ENCODE assay signal across 7 mouse cellular contexts in the genomic region with DNA sequence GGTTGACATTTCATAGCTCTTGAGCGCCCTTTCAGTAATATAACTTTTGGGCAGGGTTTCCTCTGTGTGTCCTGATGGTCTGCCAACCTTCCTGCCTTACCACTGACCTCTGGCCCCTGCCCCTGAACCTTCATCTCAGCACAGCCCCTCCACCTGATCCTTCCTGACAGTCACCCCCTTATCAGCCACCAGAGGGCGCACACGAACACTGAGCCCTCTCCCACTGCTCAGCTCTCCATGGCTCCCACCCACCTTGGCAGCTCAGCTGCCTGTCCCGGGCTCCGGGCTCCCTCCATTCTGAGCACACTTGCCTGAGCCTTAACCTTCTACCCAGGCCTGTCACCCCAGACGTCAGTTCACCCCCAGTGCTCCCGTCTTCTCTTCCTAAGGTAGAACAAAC. TPM values are rescaled to one million over a fixed set of nuclear protein-coding genes. Genes with fewer than 3 reads are reported as not detected.
A peak's percentile ranks its signal among the peaks of the same experiment; 100 is the strongest.
DNase-seq lines count a peak whose midpoint lies in the region; ATAC-seq and TF ChIP-seq lines count a peak whose summit lies in the region.

No protein-coding gene starts in this region.

- 6% methylated on average over 7 of the region's 7 CpGs for WGBS in neural tube, embryonic 15.5 days
- 2% methylated on average over 7 of the region's 7 CpGs for WGBS in lung, embryonic 16.5 days
- under 1% methylated on average over 7 of the region's 7 CpGs for WGBS in stomach, embryonic 14.5 days

- no peak overlapping the region for H3K27ac ChIP-seq in neural tube, embryonic 15.5 days (replicated peaks)
- H3K27ac ChIP-seq in cortical plate, adult 2 months (ENCODE audit: insufficient read depth, low read length), result no peak overlapping the region
- H3K27ac ChIP-seq in lung, embryonic 16.5 days (ENCODE audit: low read length), result peak overlapping the region; percentile 92
- no peak overlapping the region for H3K27ac ChIP-seq in stomach, embryonic 14.5 days (ENCODE audit: low read length)

- peaks cover 43% of the 10 kb centered on the region for H3K27me3 ChIP-seq in neural tube, embryonic 15.5 days (replicated peaks)
- H3K27me3 ChIP-seq in lung, embryonic 16.5 days (ENCODE audit: control insufficient read depth, insufficient read depth, low read depth, low read length), result peaks cover 17% of the 10 kb centered on the region
- peaks cover 9% of the 10 kb centered on the region; the same call in 1 of the 2 replicates for H3K27me3 ChIP-seq in stomach, embryonic 14.5 days (ENCODE audit: control insufficient read depth, insufficient read depth, low read length)

- TF ChIP-seq CTCF in cortical plate, adult 2 months (IDR thresholded peaks at IDR 0.05; ENCODE audit: extremely low read depth, insufficient read depth, low read length), result peak; percentile 82

- H3K4me1 ChIP-seq in neural tube, embryonic 15.5 days, result peaks cover 39% of the 10 kb centered on the region
- H3K4me1 ChIP-seq in cortical plate, adult 2 months (ENCODE audit: control insufficient read depth, insufficient read depth, low read length), result no peaks in the 10 kb centered on the region; the same call in 1 of the 2 replicates
- peaks cover 21% of the 10 kb centered on the region for H3K4me1 ChIP-seq in lung, embryonic 16.5 days (replicated peaks; ENCODE audit: control insufficient read depth, insufficient read depth, low read length)
- H3K4me1 ChIP-seq in stomach, embryonic 14.5 days (ENCODE audit: control insufficient read depth, insufficient read depth, low read length), result peaks cover 15% of the 10 kb centered on the region

- H3K36me3 ChIP-seq in neural tube, embryonic 15.5 days, result no peaks in the 10 kb centered on the region
- H3K36me3 ChIP-seq in lung, embryonic 16.5 days (ENCODE audit: control insufficient read depth, insufficient read depth, low read length), result no peaks in the 10 kb centered on the region
- H3K36me3 ChIP-seq in stomach, embryonic 14.5 days (ENCODE audit: control insufficient read depth, insufficient read depth, low read length), result no peaks in the 10 kb centered on the region

- TF ChIP-seq POLR2A in cortical plate, adult 2 months (IDR thresholded peaks at IDR 0.05; ENCODE audit: extremely low read depth, insufficient read depth, low read length), result no peak

- no peak overlapping the region for H3K4me3 ChIP-seq in neural tube, embryonic 15.5 days (replicated peaks)
- no peak overlapping the region for H3K4me3 ChIP-seq in cortical plate, adult 2 months (ENCODE audit: insufficient read depth, low read length)
- peak overlapping the region; percentile 44 for H3K4me3 ChIP-seq in lung, embryonic 16.5 days (ENCODE audit: low read length)
- no peak overlapping the region for H3K4me3 ChIP-seq in stomach, embryonic 14.5 days (ENCODE audit: low read depth, low read length)

- H3K9ac ChIP-seq in neural tube, embryonic 15.5 days (replicated peaks), result no peak overlapping the region
- peak overlapping the region; percentile 14; the same call in 1 of the 2 replicates for H3K9ac ChIP-seq in lung, embryonic 16.5 days (ENCODE audit: low read length)
- H3K9ac ChIP-seq in stomach, embryonic 14.5 days (replicated peaks; ENCODE audit: low read depth, low read length), result no peak overlapping the region

- ATAC-seq in neural tube, embryonic 15.5 days (ENCODE audit: low FRiP score), result no peak
- ATAC-seq in lung, embryonic 16.5 days (ENCODE audit: low read depth), result no peak
- no peak for ATAC-seq in stomach, embryonic 14.5 days (ENCODE audit: insufficient number of reproducible peaks, insufficient read depth, low FRiP score, low read depth)

- H3K4me2 ChIP-seq in neural tube, embryonic 15.5 days, result no peak overlapping the region
- H3K4me2 ChIP-seq in lung, embryonic 16.5 days (ENCODE audit: low read depth, low read length), result peak overlapping the region; percentile 55
- peak overlapping the region; percentile 27; the same call in 1 of the 2 replicates for H3K4me2 ChIP-seq in stomach, embryonic 14.5 days (replicated peaks; ENCODE audit: low read depth, low read length)

- H3K9me3 ChIP-seq in neural tube, embryonic 15.5 days (replicated peaks), result no peaks in the 10 kb centered on the region
- H3K9me3 ChIP-seq in lung, embryonic 16.5 days (ENCODE audit: control insufficient read depth, low read length), result no peaks in the 10 kb centered on the region
- H3K9me3 ChIP-seq in stomach, embryonic 14.5 days (ENCODE audit: control insufficient read depth, low read depth, low read length), result no peaks in the 10 kb centered on the region

- DNase-seq in neural tube, embryonic 10.5 days (ENCODE audit: extremely low spot score, low spot score), result peak; percentile 62
- DNase-seq in adrenal gland, adult 2 months, result peak; percentile 62
- DNase-seq in induced T-regulatory cell, adult 2 months (ENCODE audit: low read depth), result peak; percentile 87

RNA-seq across cellular contexts. Expression of a gene that starts 2.1 kb away (rescaled TPM):
- 4.1 and 7.9 TPM in 2 replicates for polyA plus RNA-seq in neural tube, embryonic 15.5 days (2015; fragmentation: Nextera tagmentation; extraction: Ambion mirVana)
- total RNA-seq in adrenal gland, adult 2 months (2021), result under 1 TPM; 0.41 to 0.92 TPM
- polyA plus RNA-seq in adrenal gland, adult 2 months (2012; rRNA removed), result 0.52 and 0.72 TPM in 2 replicates
- 0.15 and 0.17 TPM in 2 replicates for polyA plus RNA-seq in cortical plate, adult 2 months (2012; rRNA removed)
- polyA plus RNA-seq in lung, embryonic 16.5 days (2015; fragmentation: Nextera tagmentation; extraction: Ambion mirVana), result 29.3 and 32.9 TPM in 2 replicates
- 21.6 and 25.2 TPM in 2 replicates for polyA plus RNA-seq in stomach, embryonic 14.5 days (2014; fragmentation: Nextera tagmentation; extraction: Ambion mirVana)

RNA-seq across cellular contexts. Expression of a gene that starts 3.5 kb away (rescaled TPM):
- polyA plus RNA-seq in neural tube, embryonic 15.5 days (2015; fragmentation: Nextera tagmentation; extraction: Ambion mirVana), result 116 and 124 TPM in 2 replicates
- total RNA-seq in adrenal gland, adult 2 months (2021), result 10 to 100 TPM; 34.3 to 44.6 TPM
- polyA plus RNA-seq in adrenal gland, adult 2 months (2012; rRNA removed), result 71.0 and 72.8 TPM in 2 replicates
- 414 and 443 TPM in 2 replicates for polyA plus RNA-seq in cortical plate, adult 2 months (2012; rRNA removed)
- polyA plus RNA-seq in lung, embryonic 16.5 days (2015; fragmentation: Nextera tagmentation; extraction: Ambion mirVana), result 41.0 and 43.1 TPM in 2 replicates
- polyA plus RNA-seq in stomach, embryonic 14.5 days (2014; fragmentation: Nextera tagmentation; extraction: Ambion mirVana), result 50.1 and 51.4 TPM in 2 replicates

RNA-seq across cellular contexts. Expression of a gene that starts 22.5 kb away (rescaled TPM):
- polyA plus RNA-seq in neural tube, embryonic 15.5 days (2015; fragmentation: Nextera tagmentation; extraction: Ambion mirVana), result 38.0 and 39.1 TPM in 2 replicates
- total RNA-seq in adrenal gland, adult 2 months (2021), result 100 to 1,000 TPM in 1 of 2 experiments, 10 to 100 TPM in 1; 83.5 to 121 TPM
- polyA plus RNA-seq in adrenal gland, adult 2 months (2012; rRNA removed), result 165 and 188 TPM in 2 replicates
- 52.1 and 58.2 TPM in 2 replicates for polyA plus RNA-seq in cortical plate, adult 2 months (2012; rRNA removed)
- polyA plus RNA-seq in lung, embryonic 16.5 days (2015; fragmentation: Nextera tagmentation; extraction: Ambion mirVana), result 61.2 and 69.2 TPM in 2 replicates
- 47.0 and 51.1 TPM in 2 replicates for polyA plus RNA-seq in stomach, embryonic 14.5 days (2014; fragmentation: Nextera tagmentation; extraction: Ambion mirVana)

RNA-seq across cellular contexts. Expression of a gene that starts 22.5 kb away (rescaled TPM):
- polyA plus RNA-seq in neural tube, embryonic 15.5 days (2015; fragmentation: Nextera tagmentation; extraction: Ambion mirVana), result 155 and 160 TPM in 2 replicates
- 100 to 1,000 TPM; 123 to 131 TPM for total RNA-seq in adrenal gland, adult 2 months (2021)
- polyA plus RNA-seq in adrenal gland, adult 2 months (2012; rRNA removed), result 193 and 221 TPM in 2 replicates
- polyA plus RNA-seq in cortical plate, adult 2 months (2012; rRNA removed), result 61.1 and 64.7 TPM in 2 replicates
- polyA plus RNA-seq in lung, embryonic 16.5 days (2015; fragmentation: Nextera tagmentation; extraction: Ambion mirVana), result 202 and 210 TPM in 2 replicates
- 223 and 246 TPM in 2 replicates for polyA plus RNA-seq in stomach, embryonic 14.5 days (2014; fragmentation: Nextera tagmentation; extraction: Ambion mirVana)

RNA-seq across cellular contexts. Expression of a gene that starts 31.6 kb away (rescaled TPM):
- polyA plus RNA-seq in neural tube, embryonic 15.5 days (2015; fragmentation: Nextera tagmentation; extraction: Ambion mirVana), result 27.8 and 34.0 TPM in 2 replicates
- 10 to 100 TPM; 32.6 to 40.3 TPM for total RNA-seq in adrenal gland, adult 2 months (2021)
- polyA plus RNA-seq in adrenal gland, adult 2 months (2012; rRNA removed), result 35.5 and 37.4 TPM in 2 replicates
- 32.2 and 33.0 TPM in 2 replicates for polyA plus RNA-seq in cortical plate, adult 2 months (2012; rRNA removed)
- 36.6 and 37.9 TPM in 2 replicates for polyA plus RNA-seq in lung, embryonic 16.5 days (2015; fragmentation: Nextera tagmentation; extraction: Ambion mirVana)
- polyA plus RNA-seq in stomach, embryonic 14.5 days (2014; fragmentation: Nextera tagmentation; extraction: Ambion mirVana), result 21.3 and 21.7 TPM in 2 replicates
